ENCODE assay signal across 12 mouse cellular contexts in genomic region chr7:133750666-133751065, GRCm38 (mm10). TPM values are rescaled to one million over a fixed set of nuclear protein-coding genes. Genes with fewer than 3 reads are reported as not detected.
DNase-seq lines count a peak whose midpoint lies in the region; ATAC-seq lines count a peak whose summit lies in the region.
"Had no signal": no experiment of that assay in that cellular context is flagged by ENCODE, and none has a peak within 500 bp of the region (broad histone marks: within the 10 kb centered on the region; RNA-seq: fewer than 3 reads in every experiment).

No protein-coding gene starts in this region.

- no peaks in the 10 kb centered on the region for H3K9me3 ChIP-seq in limb, embryonic 15.5 days
- H3K9me3 ChIP-seq in limb, embryonic 10.5 days (replicated peaks), result no peaks in the 10 kb centered on the region
- H3K9me3 ChIP-seq in embryonic facial prominence, embryonic 10.5 days, result no peaks in the 10 kb centered on the region
- no peaks in the 10 kb centered on the region for H3K9me3 ChIP-seq in forebrain, embryonic 16.5 days (ENCODE audit: control insufficient read depth, low read length)
- H3K9me3 ChIP-seq: limb, embryonic 12.5 days had no signal

- DNase-seq in limb, embryonic 10.5 days (ENCODE audit: low spot score), result no peak
- peak; percentile 14 for DNase-seq in embryonic facial prominence, embryonic 10.5 days (ENCODE audit: low spot score)
- peak; percentile 21 for DNase-seq in kidney, postnatal 14 days
- DNase-seq in cerebellum, postnatal 25 days, result no peak
- DNase-seq in c-Kit-positive CD71-positive TER-119-positive erythroid progenitor cells, embryonic 14.5 days (ENCODE audit: low spot score), result no peak
- DNase-seq: adrenal gland, adult 8-10 months; cerebellum, adult 18-20 months; gastrocnemius, postnatal 36 days; right cerebral cortex, postnatal 14 days had no signal

- ATAC-seq in limb, embryonic 15.5 days (ENCODE audit: insufficient number of reproducible peaks, low FRiP score, low TSS enrichment, low read depth), result no peak
- ATAC-seq in forebrain, embryonic 16.5 days, result no peak; the same call in 1 of the 2 replicates

- 0 out of 2 replicates have a peak overlapping the region, but pooled peaks have one; percentile 38 for H3K27ac ChIP-seq in limb, embryonic 15.5 days
- no peak overlapping the region for H3K27ac ChIP-seq in limb, embryonic 10.5 days
- H3K27ac ChIP-seq in embryonic facial prominence, embryonic 10.5 days (replicated peaks), result no peak overlapping the region
- 0 out of 2 replicates have a peak overlapping the region, but pooled peaks have one; percentile 13 for H3K27ac ChIP-seq in forebrain, embryonic 16.5 days (ENCODE audit: low read length)
- H3K27ac ChIP-seq: limb, embryonic 12.5 days had no signal

- no peak overlapping the region for H3K4me2 ChIP-seq in limb, embryonic 15.5 days
- H3K4me2 ChIP-seq in forebrain, embryonic 16.5 days (ENCODE audit: low read length), result no peak overlapping the region
- H3K4me2 ChIP-seq: limb, embryonic 12.5 days had no signal

- WGBS in limb, embryonic 15.5 days, result 54% methylated on average over 5 of the region's 5 CpGs
- WGBS in limb, embryonic 10.5 days, result 74% methylated on average over 5 of the region's 5 CpGs
- 72% methylated on average over 5 of the region's 5 CpGs for WGBS in embryonic facial prominence, embryonic 10.5 days
- WGBS in forebrain, embryonic 16.5 days, result 52% methylated on average over 5 of the region's 5 CpGs

- no peak overlapping the region for H3K4me3 ChIP-seq in limb, embryonic 15.5 days
- no peak overlapping the region for H3K4me3 ChIP-seq in limb, embryonic 10.5 days
- H3K4me3 ChIP-seq in embryonic facial prominence, embryonic 10.5 days, result no peak overlapping the region
- H3K4me3 ChIP-seq in forebrain, embryonic 16.5 days (replicated peaks; ENCODE audit: low read length), result no peak overlapping the region
- H3K4me3 ChIP-seq: limb, embryonic 12.5 days had no signal

- no peaks in the 10 kb centered on the region for H3K4me1 ChIP-seq in limb, embryonic 15.5 days
- H3K4me1 ChIP-seq in limb, embryonic 10.5 days, result no peaks in the 10 kb centered on the region
- no peaks in the 10 kb centered on the region for H3K4me1 ChIP-seq in embryonic facial prominence, embryonic 10.5 days
- peaks cover 3% of the 10 kb centered on the region; the same call in 1 of the 2 replicates for H3K4me1 ChIP-seq in forebrain, embryonic 16.5 days (replicated peaks; ENCODE audit: control insufficient read depth, insufficient read depth, low read length)
- H3K4me1 ChIP-seq: limb, embryonic 12.5 days had no signal

- H3K36me3 ChIP-seq in limb, embryonic 15.5 days, result peaks cover 7% of the 10 kb centered on the region
- no peaks in the 10 kb centered on the region for H3K36me3 ChIP-seq in limb, embryonic 10.5 days
- H3K36me3 ChIP-seq in embryonic facial prominence, embryonic 10.5 days (replicated peaks), result peaks cover 23% of the 10 kb centered on the region
- H3K36me3 ChIP-seq in forebrain, embryonic 16.5 days (ENCODE audit: control insufficient read depth, insufficient read depth), result peaks cover 3% of the 10 kb centered on the region; the same call in 1 of the 2 replicates
- H3K36me3 ChIP-seq: limb, embryonic 12.5 days had no signal

- no peaks in the 10 kb centered on the region for H3K27me3 ChIP-seq in limb, embryonic 15.5 days
- H3K27me3 ChIP-seq in limb, embryonic 10.5 days (ENCODE audit: low read depth, poor library complexity, severe bottlenecking), result no peaks in the 10 kb centered on the region
- H3K27me3 ChIP-seq in embryonic facial prominence, embryonic 10.5 days (replicated peaks; ENCODE audit: low read depth, poor library complexity, severe bottlenecking), result no peaks in the 10 kb centered on the region
- H3K27me3 ChIP-seq in forebrain, embryonic 16.5 days (replicated peaks; ENCODE audit: control insufficient read depth, insufficient read depth, low read length), result no peaks in the 10 kb centered on the region
- H3K27me3 ChIP-seq: limb, embryonic 12.5 days had no signal

- no peak overlapping the region for H3K9ac ChIP-seq in limb, embryonic 15.5 days
- H3K9ac ChIP-seq in forebrain, embryonic 16.5 days (replicated peaks; ENCODE audit: low read depth, low read length), result no peak overlapping the region
- H3K9ac ChIP-seq: limb, embryonic 12.5 days had no signal

RNA-seq across cellular contexts. Expression of gene Fank1, which starts 26.0 kb away (rescaled TPM):
- 0.15 TPM in 1 of 2 replicates, not detected in the other for polyA plus RNA-seq in limb, embryonic 15.5 days (2015; fragmentation: Nextera tagmentation; extraction: Ambion mirVana)
- polyA plus RNA-seq in limb, embryonic 10.5 days (2016; fragmentation: Nextera tagmentation; extraction: Ambion mirVana), result 0.41 TPM in 1 of 2 replicates, not detected in the other
- polyA plus RNA-seq in embryonic facial prominence, embryonic 10.5 days (2016; fragmentation: Nextera tagmentation; extraction: Ambion mirVana), result 0.36 and 0.58 TPM in 2 replicates
- polyA plus RNA-seq in forebrain, embryonic 16.5 days (2015; fragmentation: Nextera tagmentation; extraction: Ambion mirVana), result 3.0 and 3.3 TPM in 2 replicates

RNA-seq across cellular contexts. Expression of gene Dhx32, which starts 31.9 kb away (rescaled TPM):
- 24.8 and 29.3 TPM in 2 replicates for polyA plus RNA-seq in limb, embryonic 15.5 days (2015; fragmentation: Nextera tagmentation; extraction: Ambion mirVana)
- 18.0 and 19.3 TPM in 2 replicates for polyA plus RNA-seq in limb, embryonic 10.5 days (2016; fragmentation: Nextera tagmentation; extraction: Ambion mirVana)
- polyA plus RNA-seq in embryonic facial prominence, embryonic 10.5 days (2016; fragmentation: Nextera tagmentation; extraction: Ambion mirVana), result 34.9 and 38.5 TPM in 2 replicates
- 50.8 and 51.0 TPM in 2 replicates for polyA plus RNA-seq in forebrain, embryonic 16.5 days (2015; fragmentation: Nextera tagmentation; extraction: Ambion mirVana)

RNA-seq across cellular contexts. Expression of gene Uros, which starts 40.8 kb away (rescaled TPM):
- 31.0 and 31.3 TPM in 2 replicates for polyA plus RNA-seq in limb, embryonic 15.5 days (2015; fragmentation: Nextera tagmentation; extraction: Ambion mirVana)
- 34.0 and 34.4 TPM in 2 replicates for polyA plus RNA-seq in limb, embryonic 10.5 days (2016; fragmentation: Nextera tagmentation; extraction: Ambion mirVana)
- 32.2 and 32.8 TPM in 2 replicates for polyA plus RNA-seq in embryonic facial prominence, embryonic 10.5 days (2016; fragmentation: Nextera tagmentation; extraction: Ambion mirVana)
- polyA plus RNA-seq in forebrain, embryonic 16.5 days (2015; fragmentation: Nextera tagmentation; extraction: Ambion mirVana), result 51.5 and 57.6 TPM in 2 replicates

RNA-seq across cellular contexts. Expression of gene Bccip, which starts 41.5 kb away (rescaled TPM):
- polyA plus RNA-seq in limb, embryonic 15.5 days (2015; fragmentation: Nextera tagmentation; extraction: Ambion mirVana), result 161 and 171 TPM in 2 replicates
- polyA plus RNA-seq in limb, embryonic 10.5 days (2016; fragmentation: Nextera tagmentation; extraction: Ambion mirVana), result 234 and 236 TPM in 2 replicates
- polyA plus RNA-seq in embryonic facial prominence, embryonic 10.5 days (2016; fragmentation: Nextera tagmentation; extraction: Ambion mirVana), result 194 and 216 TPM in 2 replicates
- 110 and 115 TPM in 2 replicates for polyA plus RNA-seq in forebrain, embryonic 16.5 days (2015; fragmentation: Nextera tagmentation; extraction: Ambion mirVana)

Comparison
In these comparisons a context has a peak if more than half of its experiments do, and no peak if none do; other contexts are left out.
1. H3K27ac ChIP-seq: peak in limb, embryonic 15.5 days (single experiment) and forebrain, embryonic 16.5 days (single experiment); none in limb, embryonic 10.5 days (single experiment) and embryonic facial prominence, embryonic 10.5 days (single experiment).
2. DNase-seq: peak in embryonic facial prominence, embryonic 10.5 days (single experiment) and kidney, postnatal 14 days (single experiment); none in limb, embryonic 10.5 days (single experiment), cerebellum, postnatal 25 days (0 of 2) and c-Kit-positive CD71-positive TER-119-positive erythroid progenitor cells, embryonic 14.5 days (single experiment).